Mouse (Mus musculus): ENCODE data around the gene Dkkl1.
"Not testable (repeated sequence)": the region's sequence is repeated elsewhere in the genome, so short reads cannot be mapped to it uniquely, and the experiment has no call there.

Gene Dkkl1

DNA sequence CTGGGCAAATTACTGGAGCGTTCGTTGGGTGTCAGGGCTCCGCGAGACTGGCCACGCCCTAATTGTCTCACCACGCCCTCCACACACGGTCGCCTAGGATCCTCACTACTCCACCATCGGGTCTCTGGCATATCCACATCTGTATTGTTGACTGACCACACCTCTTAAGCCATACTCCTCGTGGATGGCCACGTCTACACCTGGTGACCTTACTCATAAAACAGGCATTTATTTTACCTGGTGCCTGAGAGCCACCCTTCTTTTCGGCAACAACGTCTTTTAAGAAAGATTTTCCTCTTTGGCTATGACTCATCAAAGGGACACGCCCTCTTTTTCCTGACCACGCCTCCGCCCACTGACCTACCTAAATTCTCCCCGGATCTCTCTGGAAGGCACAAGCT, at the start of gene Dkkl1:
Gene Dkkl1, minus strand, starts transcription at position 297 of the 401 bp plus-strand sequence.
- no peak for DNase-seq (ENCODE audit: low spot score in 2 of 2)

DNA sequence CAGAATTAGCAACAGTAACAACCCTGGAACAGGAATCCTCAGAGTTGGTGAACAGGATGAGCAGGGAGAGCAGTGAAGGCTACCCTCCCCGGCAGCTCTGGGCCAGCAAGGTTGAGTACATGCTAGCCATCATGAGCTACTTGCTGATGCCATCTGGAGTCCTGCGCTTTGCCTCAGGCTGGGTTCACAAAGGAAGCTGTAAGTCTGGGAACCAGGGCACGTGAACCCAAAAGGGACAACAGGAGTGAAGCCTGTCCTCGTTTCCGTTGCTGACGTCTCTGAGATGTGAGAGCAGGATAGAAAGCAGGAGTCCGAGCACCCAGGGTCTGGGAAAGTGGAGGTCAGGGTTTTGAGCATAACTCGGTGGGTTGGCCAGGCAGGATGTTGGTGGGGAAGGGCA, 47.3 kb upstream of the Dkkl1 start:
- no peak for DNase-seq (ENCODE audit: low spot score in 2 of 2)

DNA sequence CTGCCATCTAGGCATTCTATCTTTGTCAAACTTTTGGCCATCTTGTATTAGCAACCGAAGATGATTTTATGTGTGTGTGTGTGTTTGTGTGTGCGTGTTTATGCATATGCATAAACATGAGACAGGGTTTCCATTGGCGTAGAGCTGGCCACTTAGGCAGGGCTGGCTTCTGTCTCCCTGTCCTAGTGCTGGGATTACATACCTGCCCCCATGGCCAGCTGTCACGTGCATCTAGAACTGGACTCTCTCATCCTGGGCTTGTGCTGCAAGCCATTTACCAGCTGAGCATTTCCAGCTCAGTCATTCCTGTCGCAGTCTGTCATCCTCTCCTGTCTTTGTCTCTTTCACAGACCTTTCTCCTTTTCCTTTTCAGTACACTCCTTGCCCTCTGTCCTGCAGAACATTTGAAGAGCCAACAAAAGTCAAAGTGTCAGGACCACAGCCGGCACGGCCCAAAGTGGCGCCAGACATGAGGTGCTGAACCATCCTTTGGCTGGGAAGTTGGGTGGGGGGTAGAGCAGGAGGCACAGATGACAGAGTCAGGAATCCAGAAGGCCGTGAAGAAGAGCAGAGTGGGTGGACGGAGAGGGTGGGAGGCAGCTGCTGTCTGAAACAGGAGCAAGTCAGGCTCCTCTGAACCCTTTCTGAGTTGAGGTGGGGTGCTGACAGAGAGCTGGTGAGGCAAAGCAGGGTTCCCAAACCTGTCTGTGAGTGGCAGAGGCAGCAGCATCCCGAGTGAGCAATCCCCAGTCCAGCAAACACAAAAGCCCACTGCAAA, 45.3 kb upstream of the Dkkl1 start:
- DNase-seq (ENCODE audit: low spot score in 2 of 2), result no peak

DNA sequence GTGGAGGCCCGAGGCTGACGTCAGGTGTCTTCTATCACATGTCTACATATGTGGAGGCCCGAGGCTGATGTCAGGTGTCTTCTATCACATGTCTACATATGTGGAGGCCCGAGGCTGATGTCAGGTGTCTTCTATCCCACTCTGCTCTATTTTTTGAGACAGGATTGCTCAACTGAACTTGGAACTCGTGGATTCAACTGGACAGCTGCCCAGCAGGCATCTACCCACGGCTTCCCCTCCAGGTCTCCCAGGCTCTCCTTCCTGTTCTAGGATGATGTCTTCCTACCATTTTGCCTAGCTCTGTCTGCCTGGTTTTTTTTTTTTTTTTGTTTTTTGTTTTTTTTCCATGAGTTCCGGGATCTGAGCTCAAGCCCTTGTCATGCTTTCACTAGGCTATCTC, 43.9 kb upstream of the Dkkl1 start:
- not testable (repeated sequence) for DNase-seq (ENCODE audit: low spot score in 2 of 2)

DNA sequence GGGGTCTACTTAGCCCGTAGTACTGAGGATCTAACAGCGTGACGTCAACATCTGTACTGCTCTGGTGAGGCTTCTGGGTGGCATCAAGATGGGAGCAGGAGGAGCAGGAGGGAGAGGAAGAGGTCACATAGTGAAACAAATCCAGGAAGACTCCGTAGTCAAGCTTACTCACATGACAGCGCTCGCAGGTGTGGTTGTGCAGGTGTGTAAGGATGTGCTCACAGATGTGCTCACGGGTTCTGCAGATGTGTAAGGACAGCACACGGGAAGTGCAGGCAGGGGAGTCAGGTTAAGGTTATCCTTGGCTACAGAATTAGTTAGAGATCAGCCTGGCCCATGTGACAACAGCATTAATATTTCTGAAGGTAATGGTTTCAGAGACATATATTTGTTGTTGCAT, 41.9 kb upstream of the Dkkl1 start:
- no peak for DNase-seq (ENCODE audit: low spot score in 2 of 2)

DNA sequence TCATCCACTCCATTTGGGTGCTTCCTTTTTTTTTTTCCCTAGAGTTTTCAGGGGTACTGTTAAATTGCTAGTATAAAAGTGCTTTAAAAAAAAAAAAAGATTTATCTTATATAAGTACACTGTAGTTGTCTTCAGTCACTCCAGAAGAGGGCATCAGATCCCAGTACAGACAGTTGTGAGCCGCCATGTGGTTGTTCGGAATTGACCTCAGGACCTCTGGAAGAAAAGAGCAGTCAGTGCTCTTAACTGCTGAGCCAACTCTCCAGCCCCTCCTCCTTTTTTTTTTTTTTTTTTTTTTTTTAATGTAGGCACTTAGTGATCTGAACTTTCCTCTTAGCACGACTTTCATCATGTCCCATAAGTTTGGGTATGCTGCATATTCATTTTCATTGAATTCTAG, 35.7 kb upstream of the Dkkl1 start:
- DNase-seq (ENCODE audit: low spot score in 2 of 2), result no peak

DNA sequence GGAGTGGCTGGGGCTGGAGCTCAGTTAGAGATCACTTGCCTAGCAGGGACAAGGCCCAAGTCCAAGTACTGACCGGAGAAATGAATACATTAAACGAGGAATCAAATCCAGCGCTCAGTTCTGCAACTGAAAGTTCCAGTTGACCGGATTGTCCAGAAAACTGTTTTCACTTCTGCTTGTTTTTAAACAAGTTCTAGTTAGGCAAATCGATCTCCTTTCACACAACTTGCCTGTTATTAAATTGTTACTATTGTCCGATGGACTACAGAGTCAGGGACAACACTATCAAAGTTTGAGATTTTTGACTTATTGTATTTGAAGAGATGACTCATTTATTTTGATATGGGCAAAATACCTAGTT, 29.4 kb upstream of the Dkkl1 start:
- no peak for DNase-seq (ENCODE audit: low spot score in 2 of 2)

DNA sequence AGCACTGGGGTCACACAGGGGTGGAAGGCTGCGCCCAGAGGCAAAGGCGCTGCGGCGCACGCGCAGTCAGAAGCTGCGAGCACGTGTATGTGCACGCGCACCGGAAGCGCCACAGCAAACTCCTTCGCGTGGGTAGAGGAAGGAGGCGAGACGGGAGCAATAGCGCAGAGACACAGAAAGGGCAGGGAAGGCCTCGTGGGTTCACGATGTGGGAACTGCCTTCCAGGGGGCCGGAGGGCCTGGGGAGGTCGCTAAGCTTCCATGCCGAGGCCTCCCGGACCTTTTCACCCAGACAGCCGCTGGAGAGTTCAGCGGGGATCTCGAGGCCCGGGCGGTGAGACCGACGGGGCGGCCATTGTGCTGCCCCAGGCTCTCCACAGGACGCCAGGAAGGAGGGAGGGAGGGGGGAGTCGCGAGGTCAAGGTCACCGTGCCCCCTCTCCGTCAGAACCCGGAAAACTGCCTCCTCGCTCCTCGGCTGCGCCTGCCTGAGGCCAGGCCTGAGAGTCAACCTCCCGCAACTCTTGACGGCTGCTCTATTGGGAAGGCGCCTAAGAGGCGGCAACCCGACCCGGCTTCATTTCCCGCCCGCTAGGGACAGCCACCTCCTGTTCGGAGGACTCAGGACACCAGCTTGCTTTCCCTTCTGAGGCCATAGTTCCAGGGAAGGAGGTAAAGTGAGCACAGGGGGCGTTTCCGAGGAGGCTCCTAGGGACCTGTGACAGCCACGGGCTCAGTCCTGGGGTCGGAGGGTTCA, 28.9 kb upstream of the Dkkl1 start, which contains the start of gene Slc6a16:
Gene Slc6a16, plus strand, starts transcription at position 453 of the 756 bp plus-strand sequence.
- DNase-seq (ENCODE audit: low spot score in 2 of 2), result no peak

DNA sequence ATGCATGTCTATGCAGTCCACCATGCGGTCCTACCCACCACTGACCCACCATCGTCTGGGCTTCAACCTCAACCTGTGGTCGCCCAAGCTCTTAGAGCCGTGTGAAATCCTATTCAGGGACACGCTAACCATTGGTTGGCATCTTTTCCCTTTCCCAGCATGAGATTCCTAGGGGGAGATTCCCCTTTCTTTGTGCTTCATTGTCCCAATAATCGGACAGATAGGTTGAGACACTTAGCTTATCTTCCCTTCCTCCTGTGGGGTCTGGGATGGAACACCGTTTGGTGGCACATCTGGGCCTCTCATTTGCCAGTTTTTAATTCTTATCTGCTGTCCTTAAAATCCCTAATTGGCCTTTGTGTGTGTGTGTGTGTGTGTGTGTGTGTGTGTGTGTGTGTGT, 28.2 kb upstream of the Dkkl1 start:
- DNase-seq (ENCODE audit: low spot score in 2 of 2), result no peak

DNA sequence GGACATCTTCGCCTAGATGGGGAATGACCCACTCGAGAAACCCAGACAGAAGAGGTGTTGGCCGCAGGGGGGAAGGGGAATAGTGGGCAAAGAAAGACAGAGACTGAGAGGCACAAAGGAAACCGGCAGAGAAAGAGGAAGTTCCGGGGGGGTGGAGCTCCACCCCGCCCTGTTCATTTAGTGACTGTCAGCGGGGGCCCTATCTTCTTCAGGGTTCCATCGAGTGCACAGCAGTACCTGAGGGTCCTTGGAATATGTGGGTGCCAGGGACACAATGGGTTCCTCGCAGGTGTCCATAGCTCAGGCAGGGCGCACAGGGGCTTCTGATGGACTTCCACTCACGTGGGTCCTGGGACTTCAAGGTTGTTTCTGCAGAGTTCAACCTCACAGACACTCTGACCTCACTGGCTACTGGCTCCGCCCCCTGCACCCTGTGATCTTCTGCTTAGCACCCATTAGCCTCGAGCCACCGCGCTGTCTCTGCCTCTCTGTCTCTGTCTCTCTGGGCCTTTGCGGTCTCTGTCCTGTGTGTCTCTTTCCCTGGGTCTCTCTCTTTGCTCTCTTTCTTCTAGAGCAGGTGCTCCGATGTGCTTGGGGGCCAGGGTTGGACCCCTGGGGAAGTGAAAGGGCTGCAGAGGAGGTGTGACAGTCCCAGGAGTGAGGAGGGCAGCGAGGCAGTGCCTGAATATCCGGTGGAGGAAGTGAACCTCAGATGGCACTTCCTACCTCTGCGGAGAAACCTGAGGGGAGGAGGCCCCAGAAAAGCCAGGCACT, 27.0 kb upstream of the Dkkl1 start, which contains the start of gene Cd37:
Gene Cd37, minus strand, starts transcription at position 393 of the 774 bp plus-strand sequence.
- no peak for DNase-seq (ENCODE audit: low spot score in 2 of 2)

DNA sequence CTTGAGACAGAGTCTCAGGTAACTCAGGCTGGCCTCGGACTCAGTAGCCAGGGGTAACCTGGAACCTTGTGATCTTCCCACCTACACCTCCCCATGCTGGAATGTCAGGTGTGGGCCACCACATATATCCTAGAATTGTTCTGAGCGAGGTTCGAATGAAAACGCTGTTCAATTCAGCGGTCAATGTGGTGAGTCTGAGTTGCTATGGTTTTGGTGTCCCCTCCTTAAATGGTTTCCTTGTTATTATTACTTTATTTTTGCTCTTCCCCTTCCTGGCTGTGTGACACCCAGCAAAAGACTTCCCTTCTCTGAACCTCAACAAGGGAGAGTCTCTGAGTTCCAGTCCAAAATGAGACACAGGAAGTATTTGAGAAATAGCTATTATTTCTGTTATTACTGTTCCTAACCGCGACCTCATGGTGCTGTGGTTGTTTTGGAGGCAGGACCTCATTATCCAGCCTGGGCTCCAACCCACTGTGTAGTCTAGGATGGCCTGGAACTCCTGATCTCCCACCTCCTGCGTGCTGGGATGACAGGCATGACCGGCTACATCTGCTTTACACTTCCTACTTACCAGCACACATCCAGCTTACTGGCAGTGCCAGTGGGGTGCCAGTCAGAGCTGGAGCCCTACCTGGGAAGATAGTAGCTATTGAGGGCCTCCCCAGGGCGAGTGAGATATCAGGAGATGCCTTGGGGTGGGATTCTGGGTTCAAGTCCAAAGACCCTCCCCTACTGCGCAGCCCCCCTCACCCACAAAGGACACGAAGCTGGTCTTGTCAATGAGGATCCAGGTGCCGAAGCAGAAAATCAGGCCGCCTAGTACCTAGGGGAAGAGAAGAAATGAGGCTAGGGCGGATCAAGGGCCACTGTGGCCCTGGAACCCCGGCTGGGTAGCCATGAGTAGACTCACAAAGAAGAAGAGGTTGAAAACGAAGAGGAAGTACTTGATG, 26.1 kb upstream of the Dkkl1 start:
- no peak for DNase-seq (ENCODE audit: low spot score in 2 of 2)

DNA sequence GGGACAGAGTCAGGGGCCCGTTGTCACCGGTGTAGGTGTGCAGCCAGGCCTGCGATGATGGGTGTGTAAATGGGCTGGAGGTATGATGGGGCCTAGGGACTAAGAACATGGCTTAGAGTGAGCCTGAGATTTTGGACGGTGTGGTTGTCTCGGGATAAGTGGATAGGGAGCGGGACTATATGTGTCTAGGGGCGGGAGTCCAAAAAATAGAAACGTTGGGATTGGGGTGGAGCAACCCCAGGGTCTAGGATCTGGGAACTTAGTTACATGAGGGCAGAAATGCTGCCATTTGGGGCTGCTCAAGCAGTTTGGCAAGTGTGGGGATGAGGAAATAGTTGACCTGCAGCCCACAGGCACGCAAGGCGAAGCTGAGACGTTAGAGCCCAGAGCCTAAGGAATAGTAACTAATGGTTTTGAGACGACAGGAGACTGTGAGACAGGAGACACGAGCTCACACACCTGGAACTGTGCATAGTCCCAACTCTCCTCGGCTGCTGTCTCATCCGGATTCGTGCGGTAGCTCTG, 23.8 kb upstream of the Dkkl1 start:
- DNase-seq (ENCODE audit: low spot score in 2 of 2), result no peak

DNA sequence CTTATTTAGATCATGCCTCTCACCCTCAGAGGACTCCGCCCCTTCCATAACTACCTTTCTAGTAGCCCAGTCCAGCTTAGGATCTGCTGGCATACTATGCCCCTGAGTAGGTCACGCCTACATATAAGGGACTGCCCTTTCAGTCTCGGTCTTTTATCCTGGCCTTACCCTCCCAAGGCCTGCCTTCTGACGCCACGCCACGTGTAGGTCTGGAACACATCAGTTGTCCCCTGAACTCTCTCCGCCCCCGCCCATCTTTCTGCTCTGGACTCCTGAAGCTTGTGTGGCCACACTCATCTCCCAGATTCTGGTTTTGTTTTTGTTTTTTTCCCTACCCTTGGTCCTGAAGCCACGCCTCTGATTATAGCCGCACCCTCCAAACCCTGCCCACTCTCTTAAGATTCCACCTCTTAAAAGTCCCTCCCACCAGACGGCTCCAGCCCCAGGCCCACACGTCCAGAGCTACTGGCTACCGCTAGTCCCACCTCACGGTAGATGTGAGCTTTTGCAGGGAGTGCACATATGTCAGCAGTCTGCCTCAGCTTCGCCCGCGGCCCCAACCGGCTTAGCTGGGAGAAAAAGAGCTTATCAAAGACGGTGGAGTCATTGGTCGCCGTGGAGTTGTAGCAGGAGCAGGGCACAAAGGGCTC, 23.1 kb upstream of the Dkkl1 start:
- peak in 1 of 2 experiments; percentile 47 for DNase-seq (ENCODE audit: low spot score in 2 of 2)

DNA sequence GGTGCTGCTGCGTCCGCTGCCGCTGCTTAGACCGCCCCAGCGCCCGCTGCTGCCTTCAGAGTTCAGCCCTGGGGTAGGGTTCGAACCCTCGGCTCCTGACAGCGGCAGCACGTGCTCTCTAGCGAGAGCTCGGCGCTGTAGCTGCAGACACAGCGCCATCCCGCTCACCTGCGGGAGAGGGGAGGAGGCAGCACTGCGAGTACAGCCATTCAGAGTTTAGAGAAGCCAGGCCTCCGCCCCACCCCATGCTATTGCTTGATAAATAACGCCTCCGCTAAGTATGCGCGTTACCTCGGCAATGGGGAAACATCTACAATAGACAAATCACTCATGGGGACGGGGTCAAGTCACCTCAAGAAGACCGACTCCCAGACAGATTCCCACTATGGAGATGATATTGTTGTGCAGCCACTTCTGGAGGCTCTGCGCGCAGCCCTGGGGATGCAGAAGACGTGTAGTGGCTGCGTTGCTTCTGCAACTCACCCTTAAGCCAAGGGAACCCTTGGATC, 22.4 kb upstream of the Dkkl1 start:
- no peak for DNase-seq (ENCODE audit: low spot score in 2 of 2)

DNA sequence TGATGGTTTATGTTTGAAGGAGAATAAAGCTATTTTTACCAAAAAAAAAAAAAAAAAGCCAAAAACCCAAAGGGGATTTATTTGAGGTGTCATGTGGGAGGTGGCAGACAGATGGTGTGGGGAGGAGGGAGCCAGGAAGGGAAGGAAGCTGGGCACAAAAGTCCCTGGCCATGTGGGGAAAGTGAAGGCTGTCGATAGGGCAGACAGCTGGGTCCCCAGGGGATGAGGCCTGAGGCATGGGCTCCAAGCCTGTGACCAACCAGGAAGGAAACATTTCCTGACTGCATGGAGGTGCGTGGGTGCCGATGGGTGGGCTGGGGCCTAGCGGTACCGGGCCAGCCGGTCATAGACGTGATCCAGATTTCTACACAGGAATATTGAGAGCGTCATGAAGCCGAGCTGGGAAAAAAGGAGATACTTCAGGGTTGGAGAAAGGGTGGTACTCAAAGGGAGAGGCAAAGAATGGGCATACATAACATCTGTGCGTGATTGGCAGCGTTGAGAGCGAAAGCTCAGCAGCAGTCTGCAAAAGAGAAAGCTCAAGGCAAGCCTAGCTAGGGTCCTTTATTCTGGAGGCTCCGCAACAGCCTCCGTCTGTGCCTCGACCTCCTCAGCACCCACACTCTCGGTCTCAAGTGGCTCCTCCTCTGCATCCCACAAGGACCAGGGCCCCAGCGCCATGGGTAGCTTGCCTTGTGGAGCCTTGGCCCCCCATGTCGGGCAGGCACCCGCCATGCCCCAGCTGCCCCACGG, 21.8 kb upstream of the Dkkl1 start:
- no peak for DNase-seq (ENCODE audit: low spot score in 2 of 2)

DNA sequence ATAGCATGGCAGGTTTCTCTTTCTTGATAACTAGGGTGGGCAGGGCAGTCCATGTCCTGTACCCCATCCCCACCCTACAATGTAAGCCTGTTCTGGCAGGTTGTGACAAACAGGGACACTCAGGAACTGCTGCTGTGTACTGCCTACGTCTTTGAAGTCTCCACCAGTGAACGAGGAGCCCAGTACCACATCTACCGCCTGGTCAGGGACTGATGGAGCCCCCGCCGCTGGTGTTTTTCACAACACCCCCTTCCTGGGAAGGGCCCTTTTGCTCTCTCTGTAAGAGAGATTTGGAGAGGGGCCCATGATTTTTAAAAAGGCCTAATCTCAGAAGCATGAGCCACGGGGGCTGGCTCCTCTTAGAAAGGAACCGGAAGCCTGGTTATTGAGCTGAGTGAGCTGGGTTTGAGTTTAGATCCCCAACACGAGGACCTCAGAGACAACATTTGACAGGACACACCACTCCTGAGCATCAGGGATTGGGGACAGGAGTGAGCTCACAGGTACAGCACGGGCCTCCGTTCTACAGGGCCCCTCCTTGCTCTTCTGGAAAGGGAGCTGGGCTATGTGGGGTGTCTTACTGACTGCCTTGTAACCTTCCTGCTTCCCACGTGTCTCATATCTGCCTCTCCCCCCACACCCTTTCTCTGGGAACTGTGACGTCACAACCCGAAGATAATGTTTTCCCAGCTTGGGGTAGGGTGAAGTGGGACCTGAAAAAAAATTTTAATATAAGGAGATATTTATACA, 20.9 kb upstream of the Dkkl1 start:
- DNase-seq (ENCODE audit: low spot score in 2 of 2), result no peak

DNA sequence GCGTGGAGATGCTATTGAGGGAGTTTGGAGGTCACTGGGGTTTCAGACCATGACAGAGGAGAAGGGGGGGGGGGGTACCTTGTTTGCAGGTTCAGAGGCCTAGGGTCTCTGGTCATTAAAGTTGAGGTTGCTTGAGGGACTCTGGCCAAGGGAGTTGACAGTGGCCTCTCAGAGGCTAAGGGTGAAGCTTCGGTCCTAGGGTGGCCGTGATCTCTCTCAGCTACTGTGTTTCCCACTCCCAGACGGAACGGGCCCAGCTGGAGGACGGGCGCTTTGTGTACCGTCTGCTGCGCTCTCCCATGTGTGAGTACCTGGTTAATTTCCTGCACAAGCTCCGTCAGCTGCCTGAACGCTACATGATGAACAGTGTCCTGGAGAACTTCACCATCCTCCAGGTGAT, 20.0 kb upstream of the Dkkl1 start:
- no peak for DNase-seq (ENCODE audit: low spot score in 2 of 2)

DNA sequence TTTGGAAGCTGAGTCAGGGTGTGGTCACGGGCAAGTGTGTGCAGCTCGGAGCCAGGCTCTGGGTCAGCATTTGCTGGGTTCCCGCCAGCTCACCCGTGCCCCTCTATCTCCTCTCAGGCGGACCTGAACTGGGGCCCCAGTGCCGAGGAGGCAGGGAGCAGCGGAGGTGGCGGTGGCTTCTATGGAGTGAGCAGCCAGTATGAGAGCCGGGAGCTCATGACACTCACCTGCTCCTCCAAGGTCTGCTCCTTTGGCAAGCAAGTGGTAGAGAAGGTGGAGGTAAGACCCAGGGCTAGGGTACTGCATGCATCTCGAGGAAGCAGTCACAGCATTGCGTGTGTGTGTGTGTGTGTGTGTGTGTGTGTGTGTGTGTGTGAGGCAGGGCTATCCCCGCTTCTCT, 19.2 kb upstream of the Dkkl1 start:
- DNase-seq (ENCODE audit: low spot score in 2 of 2), result no peak

All from urinary bladder, postnatal 4 days (tissue).